Mouse (Mus musculus): ENCODE results near the gene Fat3. TPM values are rescaled to one million over a fixed set of nuclear protein-coding genes. Genes with fewer than 3 reads are reported as not detected.
A peak's percentile ranks its signal among the peaks of the same experiment; 100 is the strongest.

Gene Fat3
- polyA plus RNA-seq, 1 experiment from 2014 or later, result 0.54 TPM

DNA sequence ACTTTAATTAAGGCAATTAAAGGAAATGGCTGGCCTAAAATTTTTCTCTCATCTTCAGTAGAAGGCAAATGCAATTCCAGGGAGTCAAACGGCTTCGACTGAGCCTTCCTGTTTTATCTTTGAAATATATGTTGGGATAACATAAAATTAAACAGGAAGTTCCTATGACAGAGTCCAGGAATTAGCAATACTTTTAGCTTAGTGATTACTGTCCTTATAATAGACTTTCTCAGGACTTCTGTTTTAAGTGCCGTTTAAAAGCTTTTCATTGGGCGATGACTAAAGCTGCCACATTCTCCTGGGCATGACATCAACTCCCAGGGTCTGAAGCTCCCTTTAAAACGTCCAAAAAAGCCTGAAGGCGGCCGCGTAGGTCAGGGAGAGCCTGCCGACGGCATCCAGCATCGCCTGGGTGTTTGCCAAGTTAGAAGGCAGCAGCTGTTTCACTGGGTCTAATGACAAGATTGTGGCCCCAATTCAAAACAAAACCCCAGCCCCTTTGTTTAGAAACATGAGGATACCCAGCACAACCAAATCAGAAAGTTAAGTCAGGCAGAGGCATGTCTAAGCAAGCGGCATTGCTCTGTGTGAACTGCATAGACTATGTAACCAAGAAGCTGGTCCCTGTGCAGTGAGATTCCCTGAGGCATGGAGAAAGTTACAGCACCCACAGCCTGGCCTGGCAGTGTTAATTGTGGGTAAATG, 524.0 kb downstream of the Fat3 start:
- Histone ChIP-seq H3K4me1 (replicated peaks; ENCODE audit: control insufficient read depth, insufficient read depth, low read length) (peaks cover 5% of the 10 kb centered on the region; the same call in 1 of the 2 replicates), H3K9me3 (ENCODE audit: control insufficient read depth, low read length) (no peaks in the 10 kb centered on the region), H3K9ac (ENCODE audit: low read length) (no peak overlapping the region), H3K4me3 (ENCODE audit: low read length) (peak overlapping the region; percentile 8; the same call in 1 of the 2 replicates), H3K36me3 (ENCODE audit: control insufficient read depth, insufficient read depth, low read length) (no peaks in the 10 kb centered on the region), H3K4me2 (ENCODE audit: low read depth, low read length) (peak overlapping the region; percentile 25; the same call in 1 of the 2 replicates), H3K27me3 (ENCODE audit: control insufficient read depth, insufficient read depth, low read depth, low read length) (no peaks in the 10 kb centered on the region), H3K27ac (ENCODE audit: low read length) (peak overlapping the region; percentile 57)
- WGBS, result 23% methylated on average over 12 of the region's 12 CpGs
- ATAC-seq (ENCODE audit: low read depth), result peak; percentile 86

- ATAC-seq (ENCODE audit: low read depth), result no peak
- H3K9ac ChIP-seq (ENCODE audit: low read length), result no peak overlapping the region
- H3K4me2 ChIP-seq (ENCODE audit: low read depth, low read length), result no peak overlapping the region
- H3K4me3 ChIP-seq (ENCODE audit: low read length), result no peak overlapping the region
- WGBS, result 85% methylated on average over 2 of the region's 2 CpGs
- no peaks in the 10 kb centered on the region for H3K9me3 ChIP-seq (ENCODE audit: control insufficient read depth, low read length)
- H3K27ac ChIP-seq (ENCODE audit: low read length), result no peak overlapping the region
- H3K4me1 ChIP-seq (replicated peaks; ENCODE audit: control insufficient read depth, insufficient read depth, low read length), result peaks cover 5% of the 10 kb centered on the region; the same call in 1 of the 2 replicates
- H3K27me3 ChIP-seq (ENCODE audit: control insufficient read depth, insufficient read depth, low read depth, low read length), result no peaks in the 10 kb centered on the region
- no peaks in the 10 kb centered on the region for H3K36me3 ChIP-seq (ENCODE audit: control insufficient read depth, insufficient read depth, low read length)
Observed at GRCm38 (mm10) chr9:15975999-15976398, 525.1 kb downstream of the Fat3 start.

GRCm38 (mm10) chr9:15972201-15972600, 528.9 kb downstream of the Fat3 start:
- Histone ChIP-seq H3K27ac (ENCODE audit: low read length) (no peak overlapping the region), H3K9ac (ENCODE audit: low read length) (no peak overlapping the region), H3K27me3 (ENCODE audit: control insufficient read depth, insufficient read depth, low read depth, low read length) (no peaks in the 10 kb centered on the region), H3K4me3 (ENCODE audit: low read length) (no peak overlapping the region), H3K4me2 (ENCODE audit: low read depth, low read length) (no peak overlapping the region), H3K36me3 (ENCODE audit: control insufficient read depth, insufficient read depth, low read length) (no peaks in the 10 kb centered on the region), H3K9me3 (ENCODE audit: control insufficient read depth, low read length) (no peaks in the 10 kb centered on the region), H3K4me1 (replicated peaks; ENCODE audit: control insufficient read depth, insufficient read depth, low read length) (no peaks in the 10 kb centered on the region; the same call in 1 of the 2 replicates)
- ATAC-seq (ENCODE audit: low read depth), result no peak
- 73% methylated on average over 1 of the region's 1 CpGs for WGBS

DNA sequence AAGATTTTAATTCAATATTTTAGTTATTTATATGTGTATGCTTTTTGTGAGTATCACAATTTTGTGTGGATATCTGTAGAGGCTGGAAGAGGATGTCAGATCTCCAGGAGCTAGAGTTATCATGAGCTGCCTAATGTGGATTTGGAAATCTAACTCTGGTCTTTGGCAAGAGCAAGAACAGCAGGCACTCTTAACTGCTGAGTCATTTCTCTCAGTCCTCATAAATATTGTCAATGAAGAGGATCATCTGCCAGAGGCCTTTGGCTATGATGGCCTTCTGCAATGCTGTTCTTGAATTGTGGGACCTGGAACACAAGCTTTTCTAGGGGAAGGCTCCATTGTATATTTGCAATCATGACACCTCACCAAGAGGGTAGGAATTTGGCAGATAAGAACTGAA, 529.7 kb downstream of the Fat3 start:
- H3K27me3 ChIP-seq (ENCODE audit: control insufficient read depth, insufficient read depth, low read depth, low read length), result no peaks in the 10 kb centered on the region
- H3K9me3 ChIP-seq (ENCODE audit: control insufficient read depth, low read length), result no peaks in the 10 kb centered on the region
- peak; percentile 54 for ATAC-seq (ENCODE audit: low read depth)
- H3K4me2 ChIP-seq (ENCODE audit: low read depth, low read length), result no peak overlapping the region
- H3K9ac ChIP-seq (ENCODE audit: low read length), result no peak overlapping the region
- no peak overlapping the region for H3K27ac ChIP-seq (ENCODE audit: low read length)
- H3K4me3 ChIP-seq (ENCODE audit: low read length), result no peak overlapping the region
- H3K36me3 ChIP-seq (ENCODE audit: control insufficient read depth, insufficient read depth, low read length), result no peaks in the 10 kb centered on the region
- H3K4me1 ChIP-seq (replicated peaks; ENCODE audit: control insufficient read depth, insufficient read depth, low read length), result no peaks in the 10 kb centered on the region

DNA sequence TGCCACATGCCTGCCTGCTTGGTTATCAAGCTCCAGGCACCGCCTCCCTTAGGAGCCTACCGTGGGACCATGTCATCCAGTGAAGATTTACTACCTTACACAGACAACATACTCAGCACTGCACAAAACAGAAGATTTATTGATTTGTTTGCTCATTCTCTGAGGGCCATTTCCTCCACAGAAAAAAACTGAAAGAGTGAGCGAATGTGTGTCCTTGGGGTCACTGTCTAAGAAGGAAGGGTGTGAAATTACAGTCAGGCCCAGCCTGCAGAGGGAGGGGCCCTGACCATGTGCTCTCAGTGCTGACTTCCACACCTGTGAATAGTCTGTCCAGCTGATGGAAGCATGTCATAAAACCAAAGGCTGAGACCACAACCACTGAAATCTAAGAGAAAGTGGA, 536.9 kb downstream of the Fat3 start:
- no peak overlapping the region for H3K27ac ChIP-seq (ENCODE audit: low read length)
- no peak overlapping the region for H3K4me3 ChIP-seq (ENCODE audit: low read length)
- H3K36me3 ChIP-seq (ENCODE audit: control insufficient read depth, insufficient read depth, low read length), result no peaks in the 10 kb centered on the region
- 39% methylated on average over 3 of the region's 3 CpGs for WGBS
- H3K9ac ChIP-seq (ENCODE audit: low read length), result no peak overlapping the region
- H3K4me2 ChIP-seq (ENCODE audit: low read depth, low read length), result no peak overlapping the region
- ATAC-seq (ENCODE audit: low read depth), result no peak
- no peaks in the 10 kb centered on the region for H3K4me1 ChIP-seq (replicated peaks; ENCODE audit: control insufficient read depth, insufficient read depth, low read length)
- no peaks in the 10 kb centered on the region for H3K27me3 ChIP-seq (ENCODE audit: control insufficient read depth, insufficient read depth, low read depth, low read length)
- no peaks in the 10 kb centered on the region for H3K9me3 ChIP-seq (ENCODE audit: control insufficient read depth, low read length)

DNA sequence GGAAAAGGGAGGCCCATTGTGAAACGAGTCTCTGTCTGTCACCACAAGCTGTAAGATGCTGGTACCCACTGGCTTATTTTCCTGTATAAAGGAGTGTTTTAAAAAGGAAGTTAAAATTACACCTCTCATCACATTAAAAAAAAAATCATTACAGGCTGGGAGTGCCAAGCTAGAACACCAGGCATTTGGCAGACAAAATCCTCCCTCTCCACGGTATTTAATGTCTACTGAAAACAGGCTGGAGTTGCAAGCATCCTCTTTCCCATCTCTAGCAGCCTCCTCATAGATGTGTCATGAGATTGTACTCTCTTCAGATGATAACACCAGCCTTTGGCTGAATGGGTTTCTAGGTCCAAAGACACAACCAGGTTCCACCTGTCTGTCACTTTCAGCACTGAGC, 538.2 kb downstream of the Fat3 start:
- no peaks in the 10 kb centered on the region for H3K4me1 ChIP-seq (replicated peaks; ENCODE audit: control insufficient read depth, insufficient read depth, low read length)
- no peak for ATAC-seq (ENCODE audit: low read depth)
- H3K4me3 ChIP-seq (ENCODE audit: low read length), result no peak overlapping the region
- H3K9ac ChIP-seq (ENCODE audit: low read length), result no peak overlapping the region
- H3K4me2 ChIP-seq (ENCODE audit: low read depth, low read length), result no peak overlapping the region
- WGBS, result 83% methylated on average over 2 of the region's 2 CpGs
- no peaks in the 10 kb centered on the region for H3K9me3 ChIP-seq (ENCODE audit: control insufficient read depth, low read length)
- no peaks in the 10 kb centered on the region for H3K36me3 ChIP-seq (ENCODE audit: control insufficient read depth, insufficient read depth, low read length)
- no peak overlapping the region for H3K27ac ChIP-seq (ENCODE audit: low read length)
- H3K27me3 ChIP-seq (ENCODE audit: control insufficient read depth, insufficient read depth, low read depth, low read length), result no peaks in the 10 kb centered on the region

DNA sequence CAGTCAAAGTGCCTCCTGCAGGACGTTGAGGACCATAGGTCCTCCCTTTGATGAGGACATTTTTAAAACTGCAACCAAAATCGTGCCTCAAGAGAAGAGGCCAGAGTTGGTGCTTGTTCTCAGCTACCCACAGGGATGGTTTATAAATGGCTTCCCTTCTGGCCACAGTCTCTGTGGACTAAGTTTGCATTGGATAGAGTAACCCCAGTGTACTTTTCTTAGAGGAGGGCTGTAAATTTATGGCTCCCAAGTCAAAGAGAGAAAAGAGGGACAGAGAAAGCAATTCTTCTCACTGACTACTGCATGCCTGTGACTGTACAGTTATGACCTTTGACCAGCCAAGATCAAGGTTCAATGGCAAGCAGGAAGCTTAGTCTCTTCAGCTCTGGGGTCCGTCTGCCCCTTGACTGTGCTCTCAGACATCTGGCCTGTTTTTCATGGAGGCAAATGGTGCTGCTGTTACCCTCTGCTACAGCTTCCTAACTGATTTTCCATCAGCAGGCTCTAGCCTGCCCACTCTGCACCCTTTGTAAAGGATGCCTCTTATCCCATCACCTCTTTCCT, 542.8 kb downstream of the Fat3 start:
- no peak for ATAC-seq (ENCODE audit: low read depth)

DNA sequence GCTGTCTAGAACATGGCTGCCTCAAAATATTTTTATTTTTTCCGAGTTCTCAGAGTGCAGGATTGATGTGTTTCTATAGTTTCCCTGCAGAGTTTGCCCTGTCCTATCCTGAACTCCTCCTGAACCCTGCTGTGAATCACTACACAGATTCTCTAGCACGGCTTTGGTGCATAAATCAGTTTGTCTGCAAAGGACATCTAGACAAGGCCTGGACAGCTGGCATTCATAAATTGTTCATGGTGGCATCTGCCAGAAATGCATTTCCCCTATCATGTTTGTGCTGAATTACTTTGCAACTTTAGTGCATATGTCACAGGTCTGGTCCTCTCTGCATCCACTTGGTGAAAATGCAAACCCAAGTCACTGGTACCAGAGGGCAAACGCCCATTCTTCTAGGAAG, 543.3 kb downstream of the Fat3 start:
- Histone ChIP-seq H3K9ac (ENCODE audit: low read length) (no peak overlapping the region), H3K4me1 (replicated peaks; ENCODE audit: control insufficient read depth, insufficient read depth, low read length) (no peaks in the 10 kb centered on the region)

More for the DNA sequence above, 542.8 kb downstream of the Fat3 start:
- Histone ChIP-seq H3K27ac (ENCODE audit: low read length) (no peak overlapping the region), H3K36me3 (ENCODE audit: control insufficient read depth, insufficient read depth, low read length) (no peaks in the 10 kb centered on the region), H3K27me3 (ENCODE audit: control insufficient read depth, insufficient read depth, low read depth, low read length) (no peaks in the 10 kb centered on the region), H3K4me3 (ENCODE audit: low read length) (no peak overlapping the region), H3K4me2 (ENCODE audit: low read depth, low read length) (no peak overlapping the region), H3K4me1 (replicated peaks; ENCODE audit: control insufficient read depth, insufficient read depth, low read length) (no peaks in the 10 kb centered on the region), H3K9ac (ENCODE audit: low read length) (no peak overlapping the region), H3K9me3 (ENCODE audit: control insufficient read depth, low read length) (no peaks in the 10 kb centered on the region)
- 41% methylated on average over 3 of the region's 3 CpGs for WGBS

GRCm38 (mm10) chr9:15955147-15955782, 545.8 kb downstream of the Fat3 start:
- WGBS, result 64% methylated on average over 5 of the region's 5 CpGs
- Histone ChIP-seq H3K9me3 (ENCODE audit: control insufficient read depth, low read length) (no peaks in the 10 kb centered on the region), H3K4me2 (ENCODE audit: low read depth, low read length) (no peak overlapping the region), H3K27ac (ENCODE audit: low read length) (no peak overlapping the region), H3K9ac (ENCODE audit: low read length) (no peak overlapping the region), H3K36me3 (ENCODE audit: control insufficient read depth, insufficient read depth, low read length) (no peaks in the 10 kb centered on the region), H3K27me3 (ENCODE audit: control insufficient read depth, insufficient read depth, low read depth, low read length) (no peaks in the 10 kb centered on the region), H3K4me1 (replicated peaks; ENCODE audit: control insufficient read depth, insufficient read depth, low read length) (no peaks in the 10 kb centered on the region), H3K4me3 (ENCODE audit: low read length) (no peak overlapping the region)
- ATAC-seq (ENCODE audit: low read depth), result no peak

More for the DNA sequence above, 543.3 kb downstream of the Fat3 start:
- 52% methylated on average over 3 of the region's 3 CpGs for WGBS
- H3K27me3 ChIP-seq (ENCODE audit: control insufficient read depth, insufficient read depth, low read depth, low read length), result no peaks in the 10 kb centered on the region
- H3K4me3 ChIP-seq (ENCODE audit: low read length), result no peak overlapping the region
- no peaks in the 10 kb centered on the region for H3K36me3 ChIP-seq (ENCODE audit: control insufficient read depth, insufficient read depth, low read length)
- no peak overlapping the region for H3K4me2 ChIP-seq (ENCODE audit: low read depth, low read length)
- no peak overlapping the region for H3K27ac ChIP-seq (ENCODE audit: low read length)
- ATAC-seq (ENCODE audit: low read depth), result no peak
- no peaks in the 10 kb centered on the region for H3K9me3 ChIP-seq (ENCODE audit: control insufficient read depth, low read length)
